Mouse (Mus musculus): ENCODE data around the gene Prrg2.

- TF ChIP-seq CTCF (IDR thresholded peaks at IDR 0.05; ENCODE audit: extremely low read depth, insufficient read depth, insufficient read length, insufficient replicate concordance) (no peak), POLR2A (IDR thresholded peaks at IDR 0.05; ENCODE audit: low read depth, low read length) (no peak; the same call in 1 of the 2 replicates)
Measured at GRCm38 (mm10) chr7:45017242-45018061, 45.0 kb downstream of the Prrg2 start, which contains the start of gene Rras.

Measured in spleen, adult 2 months (tissue).